Mouse (Mus musculus) left cerebral cortex, postnatal 14 days (tissue): ENCODE measurements at regions not wholly inside any gene's neighbourhood (a gene's known extent, or its start where the extent isn't known, plus 50 kb on each side); places are given as distances from the start of the nearest gene placed in this dataset.
"Not testable (repeated sequence)": the region's sequence is repeated elsewhere in the genome, so short reads cannot be mapped to it uniquely, and the experiment has no call there.

Source experiments
- DNase-seq, 2 experiments: peaks; one replicate each; pipeline ENCODE4 v3.0.0; 2021 to 2022; ENCODE audit warnings: low spot score in 2 of 2, mixed read lengths in 1 of 2
- intact Hi-C: fragments of 180-260 bp; cut with DNase I; formaldehyde crosslinking; loops from one replicate; pipeline ENCODE4 v1.15.1; 2025

DNA sequence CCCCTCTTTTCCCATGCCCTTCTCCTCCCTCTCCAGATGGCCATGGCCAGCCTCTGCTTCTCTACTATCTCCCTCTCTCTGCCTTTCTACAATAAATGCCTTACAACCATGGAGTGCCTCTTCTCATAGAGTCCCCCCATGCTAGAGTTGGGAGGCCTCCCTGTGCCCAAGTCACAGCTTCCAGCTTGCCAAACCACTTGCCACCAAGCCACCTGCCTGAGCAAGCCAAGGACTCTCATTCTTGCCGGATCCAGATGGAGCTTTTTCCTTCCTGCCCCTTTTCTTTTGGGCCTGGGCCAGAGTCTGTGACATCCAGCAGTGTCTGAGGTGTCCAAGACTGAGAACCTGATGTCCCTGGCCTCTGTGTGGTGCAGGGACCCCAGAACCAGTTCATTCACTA is 367.4 kb upstream of the Arhgap42 start:
- no peak for DNase-seq
- intact Hi-C loops: no loop called here

DNA sequence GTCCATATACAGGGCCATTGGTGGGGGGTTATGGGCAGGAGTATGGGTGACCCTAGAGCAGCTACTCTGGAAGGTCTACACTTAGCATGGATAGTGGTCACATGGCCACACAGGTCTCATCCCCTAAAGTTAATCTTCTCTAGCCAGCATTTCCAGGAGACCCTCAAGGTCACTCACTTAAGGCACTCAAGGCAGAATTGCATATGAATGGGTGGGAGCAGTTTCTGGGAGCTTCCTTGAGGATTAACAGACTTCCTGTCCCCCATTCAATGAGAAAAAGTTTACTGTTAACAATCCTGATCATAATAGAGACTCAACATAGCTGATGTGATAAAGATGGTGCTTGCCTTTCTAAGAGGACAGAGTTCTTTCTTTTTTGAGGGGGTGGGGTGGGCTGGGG is 352.4 kb upstream of the Arhgap42 start:
- intact Hi-C loops: no loop called here
- DNase-seq: no peak

GRCm38 (mm10) chr9:9583011-9583605 is 344.2 kb upstream of the Arhgap42 start:
- peak; percentile 15 to 58 for DNase-seq
- intact Hi-C loops: no loop called here

GRCm38 (mm10) chr9:9582301-9583010 is 343.6 kb upstream of the Arhgap42 start:
- intact Hi-C loops: no loop called here
- DNase-seq: no peak

- no peak for DNase-seq
- intact Hi-C loops: no loop called here
Observed at GRCm38 (mm10) chr9:9568040-9568649, 329.2 kb upstream of the Arhgap42 start.

DNA sequence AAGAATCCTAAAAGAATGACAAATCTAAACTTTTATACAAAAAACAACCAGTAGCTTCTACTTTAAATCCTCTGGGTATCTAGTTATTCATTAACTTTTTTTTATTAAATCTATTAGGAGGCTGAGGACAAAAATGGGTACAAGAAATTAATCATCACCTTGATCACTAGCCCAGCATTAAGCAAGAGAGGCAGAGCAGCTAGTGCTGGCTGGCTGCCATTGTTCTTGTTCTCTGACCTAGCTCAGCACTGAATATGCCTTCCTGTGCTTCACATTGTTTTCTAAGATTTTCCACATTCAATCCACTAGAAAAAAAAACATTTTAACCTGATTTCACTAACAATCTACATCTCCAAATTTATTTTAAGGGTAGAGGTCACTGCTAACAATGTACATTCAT is 325.6 kb upstream of the Arhgap42 start:
- no peak for DNase-seq
- intact Hi-C loops: no loop called here

GRCm38 (mm10) chr9:9548657-9549056 is 309.8 kb upstream of the Arhgap42 start:
- peak; percentile 3 to 28 for DNase-seq
- intact Hi-C loops: no loop called here

DNA sequence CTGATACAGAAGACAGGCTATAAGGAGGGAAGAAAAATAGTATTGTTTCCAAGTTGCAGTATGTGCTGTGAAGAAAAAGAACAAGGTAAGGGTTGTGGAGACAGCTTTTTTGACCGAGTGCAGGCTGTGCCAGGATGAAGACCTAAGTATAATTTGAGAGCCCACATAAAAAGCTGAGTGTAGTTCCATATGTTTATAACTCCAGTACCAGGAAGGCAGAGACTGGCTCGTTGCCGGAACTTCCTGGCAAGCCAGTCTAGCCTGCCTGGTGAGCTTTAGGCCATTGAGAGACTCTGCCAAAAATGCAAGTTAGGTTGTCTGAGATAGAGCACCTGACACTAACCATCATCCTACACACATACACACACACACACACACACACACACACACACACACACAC is 308.7 kb upstream of the Arhgap42 start:
- intact Hi-C loops: no loop called here
- DNase-seq: peak; percentile 27 to 38

- DNase-seq: no peak
- intact Hi-C loops: no loop called here
Observed at GRCm38 (mm10) chr9:9547121-9547520, 308.2 kb upstream of the Arhgap42 start.

DNA sequence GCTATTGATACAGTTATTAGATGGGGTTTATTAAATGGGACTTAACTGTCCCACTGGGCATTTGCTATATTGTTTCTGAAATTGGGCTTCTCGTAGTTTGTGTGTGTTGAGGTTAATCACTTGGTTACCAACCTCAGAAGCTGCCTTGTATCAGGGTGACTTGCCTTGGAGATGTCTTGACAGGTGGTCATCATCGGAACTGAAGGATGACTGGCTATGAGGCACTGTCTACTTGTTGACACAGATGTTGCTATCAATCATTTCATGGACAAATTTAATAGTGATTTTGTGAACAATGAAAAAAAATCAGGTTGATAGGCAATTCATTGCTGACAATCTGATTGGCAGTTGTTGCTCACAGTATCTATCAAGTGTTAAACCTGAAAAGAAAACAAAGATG is 261.4 kb upstream of the Arhgap42 start:
- no peak for DNase-seq
- intact Hi-C loops: no loop called here

DNA sequence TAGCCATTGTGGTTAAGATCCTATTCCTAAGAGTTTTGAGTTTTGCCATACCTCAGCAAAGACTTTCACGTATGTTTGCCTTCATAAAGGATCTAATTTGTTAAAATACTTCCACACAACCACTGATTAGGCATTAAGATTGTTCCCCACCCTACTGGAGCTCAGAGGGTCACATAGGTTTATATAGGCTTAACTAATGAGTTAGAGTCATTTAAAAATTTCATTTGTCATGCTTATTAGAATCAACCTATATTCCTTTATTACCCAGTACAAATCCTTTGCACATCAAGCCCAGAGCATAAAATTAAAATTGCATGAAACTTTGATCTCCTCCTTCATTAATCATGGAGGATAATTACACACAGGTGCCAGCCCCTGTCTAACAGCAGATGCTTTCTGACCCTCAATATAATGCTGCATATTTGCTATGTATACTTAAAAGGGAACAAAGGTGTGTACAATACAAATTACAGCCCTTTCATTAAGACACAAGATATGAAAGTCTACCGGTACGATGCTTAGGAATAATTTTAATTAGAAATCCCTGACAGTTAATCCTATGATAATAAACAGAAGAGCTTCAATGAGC is 254.8 kb upstream of the Arhgap42 start:
- no peak for DNase-seq
- intact Hi-C loops: no loop called here

GRCm38 (mm10) chr9:9477145-9477544 is 238.2 kb upstream of the Arhgap42 start:
- peak in 1 of 2 experiments; percentile 15 for DNase-seq
- intact Hi-C loops: no loop called here

- DNase-seq: peak in 1 of 2 experiments; percentile 25
- intact Hi-C loops: no loop called here
Observed at GRCm38 (mm10) chr9:9475009-9475744, 236.3 kb upstream of the Arhgap42 start.

DNA sequence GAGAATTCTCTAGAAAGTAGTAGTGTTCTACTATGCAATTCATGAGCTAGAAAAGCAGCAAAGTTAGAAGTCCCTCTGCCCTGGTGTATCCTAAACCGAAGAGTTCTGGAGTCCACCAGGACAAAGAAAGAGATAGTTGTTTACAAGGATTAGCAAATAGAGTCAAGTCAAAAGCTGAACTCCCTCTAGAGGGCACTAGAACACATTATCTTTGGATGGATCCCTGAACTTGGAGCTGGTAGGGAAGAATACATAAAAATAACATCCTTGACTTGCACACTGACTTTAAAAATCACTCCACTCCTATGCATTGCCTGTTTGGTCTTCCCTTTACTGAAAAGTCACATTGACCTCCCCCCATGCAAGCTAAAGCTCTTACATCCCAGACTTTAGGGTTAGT is 205.3 kb upstream of the Arhgap42 start:
- intact Hi-C loops: no loop called here
- no peak for DNase-seq

- DNase-seq: no peak
- intact Hi-C loops: no loop called here
Observed at GRCm38 (mm10) chr9:9420326-9420725, 181.4 kb upstream of the Arhgap42 start.

GRCm38 (mm10) chr9:9412460-9413181 is 173.7 kb upstream of the Arhgap42 start:
- DNase-seq: no peak
- intact Hi-C loops: no loop called here

DNA sequence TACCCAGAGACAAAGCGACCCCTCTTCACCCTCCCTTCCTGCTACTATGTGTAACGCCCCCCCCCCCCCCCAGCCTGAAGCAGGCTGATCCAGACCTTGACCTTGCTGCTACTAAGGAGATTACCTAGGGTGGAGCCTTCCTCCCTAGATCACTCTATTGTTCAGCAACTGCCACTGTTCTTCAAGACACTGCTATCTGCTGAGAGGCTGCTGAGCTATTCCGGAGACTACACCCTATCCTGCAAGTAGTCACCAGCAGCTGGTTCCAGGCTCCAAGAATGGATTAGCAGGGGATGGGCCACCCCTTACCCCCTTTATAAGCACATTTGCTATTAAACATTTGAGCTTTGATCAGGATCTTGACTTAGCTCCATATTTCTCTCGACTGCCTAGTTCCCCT is 155.3 kb upstream of the Arhgap42 start:
- intact Hi-C loops: not testable (repeated sequence)

GRCm38 (mm10) chr9:9376650-9377189 is 137.8 kb upstream of the Arhgap42 start:
- DNase-seq: peak; percentile 24 to 49
- intact Hi-C loops: loop anchor here (5.0 kb wide), 1 partner anchor 1531 kb away; no protein-coding TSS in a partner anchor

More for the DNA sequence above, 155.3 kb upstream of the Arhgap42 start:
- DNase-seq: not testable (repeated sequence)
